Mouse (Mus musculus): ENCODE results near the gene Nlk. TPM values are rescaled to one million over a fixed set of nuclear protein-coding genes. Genes with fewer than 3 reads are reported as not detected.
"Not testable (repeated sequence)": the region's sequence is repeated elsewhere in the genome, so short reads cannot be mapped to it uniquely, and the experiment has no call there.

The Nlk gene
- total RNA-seq, 2 experiments from 2014 or later = 6.5 to 8.6 TPM

DNA sequence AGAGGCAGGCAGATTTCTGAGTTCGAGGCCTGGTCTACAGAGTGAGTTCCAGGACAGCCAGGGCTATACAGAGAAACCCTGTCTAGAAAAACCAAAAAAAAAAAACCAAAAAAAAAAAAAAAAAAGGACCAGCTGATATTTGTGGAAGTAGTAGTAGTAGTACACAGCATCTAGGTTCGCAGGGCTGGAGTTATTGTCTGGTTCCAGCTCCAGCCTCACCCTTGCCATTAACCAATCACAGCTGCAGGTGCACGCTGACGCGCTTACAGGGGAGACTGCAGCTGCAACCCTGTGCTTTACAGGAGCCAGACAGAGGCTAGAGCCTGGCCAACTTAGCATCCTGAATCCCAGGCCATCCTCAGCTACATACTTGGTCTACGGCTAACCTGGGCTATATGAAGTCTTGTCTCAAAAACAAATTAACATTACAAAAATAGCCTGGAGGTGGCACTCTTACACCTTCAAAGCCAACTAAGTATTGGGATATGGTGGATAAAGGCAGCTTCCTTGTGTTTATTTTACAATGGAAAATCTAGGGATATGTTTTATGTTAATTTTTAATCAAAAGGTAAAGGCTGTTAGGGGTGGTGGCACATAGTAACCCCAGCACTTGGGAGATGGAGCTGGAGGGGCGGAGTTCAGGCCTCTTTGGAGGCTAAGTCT, 152.6 kb downstream of the Nlk start:
- no peak for DNase-seq

DNA sequence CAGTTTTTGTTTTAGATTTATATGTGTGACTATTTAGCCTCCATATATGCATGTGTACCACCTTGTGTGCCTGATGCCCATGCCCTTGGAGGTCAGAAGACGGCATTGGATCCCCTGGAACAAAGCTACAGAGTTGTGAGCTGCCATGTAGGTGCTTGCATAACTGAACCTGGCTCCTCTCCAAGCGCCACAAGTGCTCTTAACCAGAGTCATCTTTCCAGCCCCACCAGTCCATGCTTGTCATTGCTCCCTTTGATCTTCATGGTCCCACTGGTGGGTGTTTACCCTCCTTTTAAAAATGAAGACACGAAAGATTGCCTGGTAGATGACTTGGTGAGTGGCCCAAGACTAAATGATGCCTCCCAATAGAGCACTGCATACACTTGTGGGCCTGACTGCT, 156.8 kb downstream of the Nlk start:
- DNase-seq = no peak

DNA sequence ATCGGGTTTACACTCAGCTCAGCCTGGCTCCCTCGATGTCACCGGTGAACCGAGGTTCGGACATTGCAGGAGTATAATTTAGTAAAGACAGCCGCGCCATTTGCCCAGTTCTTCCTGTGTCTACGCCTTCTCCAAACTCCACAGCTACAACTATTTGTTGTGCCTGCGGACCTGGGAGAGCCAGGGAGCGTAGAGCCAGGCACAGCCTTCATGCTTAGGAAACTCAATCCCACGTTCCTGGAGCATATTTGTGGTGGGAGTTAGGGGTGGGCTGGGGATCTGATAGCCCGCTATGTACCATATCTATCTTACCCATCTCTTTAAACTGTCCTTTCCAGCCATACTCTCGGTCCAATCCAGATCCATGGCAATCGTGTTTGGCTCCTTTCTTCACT, 160.5 kb downstream of the Nlk start:
- no peak for DNase-seq

DNA sequence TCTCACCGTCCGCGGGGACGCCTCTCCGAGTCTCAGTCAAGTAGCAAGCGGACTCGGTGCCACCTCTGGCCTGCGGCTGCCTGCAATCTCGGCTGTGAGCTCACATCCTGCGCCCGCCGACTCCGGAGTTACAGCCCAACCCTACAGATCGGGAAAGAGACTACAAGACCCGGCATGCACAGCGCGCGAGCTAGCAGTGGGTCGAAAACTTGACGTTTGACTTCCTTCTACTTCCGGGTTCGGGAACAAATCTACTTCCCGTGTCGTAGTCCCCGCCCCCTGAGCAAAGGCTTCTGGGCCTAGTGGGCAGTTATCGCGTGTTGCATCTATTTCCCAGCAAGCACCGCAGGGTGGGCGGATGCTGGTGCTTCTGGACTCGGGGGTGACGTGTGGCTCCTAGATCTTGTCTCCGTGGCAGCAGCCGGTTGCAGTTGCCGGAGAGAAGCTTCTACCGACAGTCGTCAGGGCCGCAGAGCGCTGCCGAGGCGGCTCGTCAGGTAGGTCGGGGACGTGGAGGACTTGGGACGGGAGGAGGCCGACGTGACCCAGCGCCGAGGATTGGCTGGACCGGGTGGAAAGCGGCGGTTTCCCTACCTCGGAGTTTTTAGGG, 161.0 kb downstream of the Nlk start, which contains the start of the genes Tnfaip1 and Ift20:
Gene Tnfaip1, minus strand, starts transcription at position 253 of the 610 bp plus-strand sequence.
Gene Ift20, plus strand, starts transcription at position 282 of the 610 bp plus-strand sequence.
- DNase-seq = peak; percentile 90

DNA sequence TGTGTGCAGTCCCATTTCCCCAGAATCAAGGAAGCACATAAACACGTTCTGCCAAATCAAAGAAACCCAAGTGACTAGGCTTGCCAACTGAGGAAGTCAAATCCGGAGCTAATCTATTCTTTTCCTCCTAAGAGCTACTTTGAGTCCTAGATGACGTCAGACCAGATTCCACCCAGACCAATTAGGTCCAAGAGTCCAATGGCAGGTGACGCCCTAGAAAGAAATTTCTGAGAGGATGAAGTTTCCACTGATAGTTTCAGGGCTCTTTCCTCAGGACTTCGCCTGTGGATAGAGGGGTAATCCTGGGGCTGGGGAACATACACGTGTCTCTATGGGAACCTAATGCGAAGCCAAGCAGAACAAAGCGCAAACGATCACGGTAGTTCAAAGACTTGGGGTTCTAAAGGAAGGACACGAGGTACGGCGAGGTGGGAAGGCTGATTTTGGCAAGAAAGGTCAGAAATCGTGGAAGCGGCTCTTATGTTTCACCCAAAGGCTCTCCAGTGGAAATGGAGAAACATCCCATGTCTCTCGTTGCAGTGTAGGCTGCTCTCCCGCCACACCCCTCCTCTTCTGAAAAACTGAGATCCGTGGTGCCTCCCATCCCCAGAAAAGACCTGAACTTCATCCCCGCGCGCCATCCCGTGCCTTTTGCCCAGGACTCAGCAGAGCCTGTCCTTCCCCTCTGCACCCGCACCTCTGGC, 161.6 kb downstream of the Nlk start:
- DNase-seq = no peak

DNA sequence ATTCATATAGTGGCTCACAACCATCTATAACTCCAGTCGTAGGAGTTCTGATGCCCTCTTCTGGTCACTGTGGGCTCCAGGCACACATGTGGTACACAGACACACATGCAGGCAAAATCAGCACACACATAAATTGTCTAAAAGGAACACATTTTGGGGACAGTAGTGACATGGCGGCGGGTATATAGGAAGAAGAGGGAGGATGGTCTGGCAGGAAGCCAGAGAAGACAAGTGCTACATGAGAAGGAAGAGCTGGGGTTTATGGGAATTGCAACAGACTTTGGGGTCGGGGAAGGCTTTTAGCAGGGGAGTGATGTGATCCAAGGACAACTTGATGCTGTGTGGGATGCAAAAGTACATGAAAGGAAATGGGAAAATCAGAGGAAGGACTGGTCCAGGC, 162.7 kb downstream of the Nlk start:
- DNase-seq = no peak

DNA sequence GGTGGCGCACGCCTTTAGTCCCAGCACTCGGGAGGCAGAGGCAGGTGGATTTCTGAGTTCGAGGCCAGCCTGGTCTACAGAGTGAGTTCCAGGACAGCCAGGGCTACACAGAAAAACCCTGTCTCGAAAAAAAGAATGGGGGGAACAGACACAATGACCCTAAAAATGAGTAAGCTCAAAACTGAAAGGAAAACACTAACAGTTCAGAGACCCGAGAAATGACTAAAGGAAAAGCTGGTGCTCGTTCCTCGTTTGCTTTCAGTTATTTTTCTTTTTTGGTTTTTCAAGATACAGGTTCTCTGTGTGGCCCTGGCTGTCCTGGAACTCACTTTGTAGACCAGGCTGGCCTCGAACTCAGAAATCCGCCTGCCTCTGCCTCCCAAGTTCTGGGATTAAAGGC, 165.7 kb downstream of the Nlk start:
- DNase-seq = not testable (repeated sequence)

DNA sequence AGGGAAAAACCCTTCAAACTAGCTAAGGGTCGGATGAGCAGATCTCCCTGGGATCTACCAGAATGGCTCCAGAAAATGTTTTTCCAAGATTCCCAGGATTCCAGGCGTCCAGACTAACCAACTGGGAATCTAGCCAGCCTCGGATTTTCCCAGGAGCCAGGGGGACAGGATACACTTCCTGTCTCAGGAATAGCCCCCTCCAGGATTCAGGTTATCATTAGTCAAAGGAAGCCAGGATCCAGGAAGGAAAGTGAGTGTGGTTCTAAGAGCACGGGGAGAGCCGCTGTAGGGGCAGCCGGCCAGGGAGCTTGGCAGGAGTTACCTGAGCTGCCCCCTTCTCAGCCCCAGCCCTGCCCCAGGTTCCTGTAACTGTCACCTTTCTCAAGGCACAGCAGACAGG, 166.1 kb downstream of the Nlk start:
- peak; percentile 47 for DNase-seq

DNA sequence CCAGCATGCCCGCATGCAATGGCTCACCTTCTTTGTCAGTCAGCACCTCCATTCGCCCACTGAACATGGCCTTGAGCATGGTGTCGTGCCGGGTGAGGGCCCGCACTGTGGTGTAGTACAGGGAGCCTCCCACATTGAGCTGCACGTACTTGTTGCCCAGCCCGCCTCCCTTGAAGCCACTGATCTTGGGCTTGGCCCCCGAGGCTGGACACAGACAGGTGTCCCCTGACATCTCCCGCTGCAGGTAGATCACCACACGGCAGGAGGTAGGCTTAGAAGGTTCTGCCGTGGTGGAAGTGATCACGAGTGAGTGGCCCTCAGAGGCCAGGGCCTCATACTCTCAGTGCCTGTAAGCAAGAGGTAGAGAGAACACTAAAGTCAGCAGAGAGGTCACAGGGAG, 167.2 kb downstream of the Nlk start:
- no peak for DNase-seq

DNA sequence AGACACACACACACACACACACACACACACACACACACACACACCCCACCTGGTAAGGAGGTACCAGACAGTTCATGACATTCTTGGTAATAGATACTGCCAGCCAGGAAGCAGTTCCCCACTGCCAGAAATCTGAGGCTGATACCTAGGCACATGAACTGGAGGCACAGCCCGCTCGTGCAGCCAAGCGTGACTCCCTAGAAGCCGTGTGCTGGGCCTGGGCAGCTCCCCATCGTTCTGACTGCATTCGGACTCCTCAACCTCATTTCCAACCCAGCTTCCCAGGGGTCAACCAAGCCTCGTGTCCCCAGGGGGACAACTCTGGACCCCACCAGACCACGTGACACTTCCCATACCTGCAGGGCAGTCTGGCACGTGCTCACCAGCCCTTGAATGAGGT, 168.5 kb downstream of the Nlk start:
- DNase-seq = no peak

DNA sequence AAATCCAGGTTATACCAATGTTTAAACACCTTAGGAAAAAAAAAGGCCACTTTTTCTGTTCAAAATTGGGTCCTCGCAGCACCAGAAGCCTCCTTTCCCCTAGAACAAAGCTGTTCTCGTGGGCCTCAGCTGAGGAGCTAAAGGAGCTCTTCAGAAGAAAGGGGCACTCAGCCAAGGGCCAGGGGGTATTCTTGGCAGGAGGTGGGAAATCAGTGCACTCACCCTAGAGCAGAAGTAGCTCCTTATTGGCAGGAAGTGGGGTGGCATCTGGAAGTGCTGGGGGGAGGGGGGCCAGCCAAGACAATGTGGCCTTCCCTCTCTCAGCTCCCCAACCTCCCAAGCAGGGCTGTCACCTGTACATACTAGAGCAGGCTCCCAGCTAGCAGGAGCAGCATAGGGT, 172.3 kb downstream of the Nlk start:
- no peak for DNase-seq

DNA sequence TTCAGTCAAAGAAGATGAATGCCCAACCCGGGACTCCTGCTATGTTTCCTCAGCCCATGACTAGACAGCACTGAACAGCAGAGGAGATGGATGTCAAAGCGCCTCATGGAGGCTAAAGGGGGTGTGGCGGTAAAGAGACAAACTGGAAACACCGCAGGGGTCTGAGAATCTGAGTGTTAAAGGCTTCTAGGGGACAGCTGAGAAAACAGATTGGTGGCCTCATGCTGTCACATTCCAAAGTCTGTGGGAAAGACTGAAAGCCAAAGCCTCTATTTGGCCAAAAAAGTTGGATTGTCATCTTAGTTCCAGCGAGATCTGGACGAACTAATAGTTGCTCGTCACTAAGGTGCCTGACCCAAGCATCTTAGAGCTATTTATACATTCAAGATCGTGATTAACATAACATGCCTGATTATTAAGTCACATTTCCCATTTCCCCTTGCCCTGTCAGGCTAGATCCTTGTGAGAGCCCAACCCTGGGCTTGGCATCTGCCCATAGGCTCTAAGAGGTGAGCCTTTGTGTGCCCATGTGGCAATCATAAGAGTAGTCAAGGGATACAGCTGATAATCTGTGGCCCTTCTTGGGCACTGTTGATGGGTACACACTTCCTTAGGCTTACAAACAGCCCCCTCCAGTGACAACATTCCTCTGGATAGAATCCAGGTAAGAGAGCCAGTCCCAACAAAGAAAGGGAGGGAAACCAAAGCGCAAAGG, 173.8 kb downstream of the Nlk start:
- no peak for DNase-seq

DNA sequence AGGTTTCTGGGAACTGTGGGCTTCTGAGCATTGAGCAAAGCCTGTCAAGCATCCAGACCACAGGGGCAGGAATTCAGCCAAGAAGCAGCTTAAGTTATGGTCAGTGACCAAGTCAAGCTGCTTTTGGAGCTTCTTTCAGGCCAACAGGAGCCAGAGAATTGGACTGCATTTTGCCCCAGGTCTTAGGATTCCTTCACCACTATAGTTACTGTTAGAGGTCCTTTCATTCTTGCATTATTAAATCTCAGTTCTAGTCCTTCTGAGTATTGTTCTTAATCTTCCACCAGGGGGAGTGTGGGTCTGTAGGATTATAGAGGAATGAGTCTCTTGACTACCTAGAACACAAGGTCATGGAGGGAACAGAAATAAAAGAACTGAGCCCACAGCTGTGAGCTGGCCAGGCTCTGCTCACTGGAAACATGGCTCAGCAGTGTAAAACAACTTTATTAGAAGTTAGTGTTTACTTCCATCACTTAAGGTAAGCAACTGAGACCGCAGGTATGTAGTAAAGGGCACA, 174.6 kb downstream of the Nlk start:
- no peak for DNase-seq

DNA sequence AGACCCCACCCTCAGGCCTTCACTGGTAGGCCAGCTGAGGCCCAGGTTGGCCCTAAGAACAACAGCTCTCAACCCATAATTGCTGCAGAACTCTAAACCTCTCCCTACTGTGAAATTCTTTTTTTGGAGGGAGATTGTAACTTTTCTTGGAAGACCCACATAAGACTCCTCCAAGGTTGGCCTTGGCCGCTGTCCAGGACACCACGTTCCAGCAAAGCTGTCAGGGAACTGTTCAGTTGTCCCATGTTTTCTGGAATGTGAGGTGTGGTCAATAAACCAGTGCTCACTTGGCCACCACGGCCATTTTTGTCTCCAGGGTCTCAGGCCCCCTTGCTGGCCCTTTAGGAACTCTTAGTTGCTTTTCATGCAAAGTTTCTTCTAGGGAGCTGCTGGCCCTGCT, 175.3 kb downstream of the Nlk start:
- DNase-seq = no peak

DNA sequence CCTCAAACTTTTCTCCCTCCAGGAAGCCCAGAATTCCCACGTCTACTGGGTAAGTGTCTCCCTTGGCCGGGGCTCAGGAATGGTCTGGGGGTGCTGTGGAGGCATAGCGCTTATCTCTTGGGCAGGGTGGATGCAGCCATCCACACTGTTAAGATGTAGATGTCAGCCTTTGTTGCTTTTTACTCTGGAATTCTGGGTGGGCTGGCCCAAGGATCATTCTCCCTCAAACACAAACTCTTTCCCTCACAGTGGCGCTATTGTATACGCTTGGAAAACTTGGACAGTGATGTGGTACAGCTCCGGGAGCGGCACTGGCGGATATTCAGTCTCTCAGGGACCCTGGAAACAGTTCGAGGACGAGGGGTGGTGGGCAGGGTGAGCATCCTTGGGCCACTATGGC, 178.2 kb downstream of the Nlk start:
- no peak for DNase-seq

Other genes starting within 250 kb of the Nlk start
- 1 to 10 TPM; 1.6 to 2.8 TPM for gene Slc46a1, start 231.7 kb downstream of the Nlk start, total RNA-seq (2021)
- gene Sarm1, start 199.6 kb downstream of the Nlk start, total RNA-seq (2021) = 1 to 10 TPM; 1.2 to 1.7 TPM
- gene Vtn, start 198.3 kb downstream of the Nlk start, total RNA-seq (2021) = 10 to 100 TPM; 29.8 to 39.0 TPM
- gene Sebox, start 193.9 kb downstream of the Nlk start, total RNA-seq (2021) = not detected
- 10 to 100 TPM; 14.2 to 16.3 TPM for gene Tmem199, start 185.2 kb downstream of the Nlk start, total RNA-seq (2021)
- gene Poldip2, start 185.2 kb downstream of the Nlk start, total RNA-seq (2021) = 100 to 1,000 TPM in 1 of 2 experiments, 10 to 100 TPM in 1; 99.9 to 109 TPM
- gene Tnfaip1, start 161.0 kb downstream of the Nlk start, total RNA-seq (2021) = 10 to 100 TPM; 39.3 to 42.6 TPM
- gene Ift20, start 161.0 kb downstream of the Nlk start, total RNA-seq (2021) = 10 to 100 TPM; 28.0 to 39.1 TPM
- gene Tmem97, start 146.6 kb downstream of the Nlk start, total RNA-seq (2021) = 10 to 100 TPM; 11.9 to 13.9 TPM
- gene Ccnq, start 54.4 kb upstream of the Nlk start, total RNA-seq (2021) = 10 to 100 TPM; 14.4 to 16.4 TPM
- 10 to 100 TPM; 11.6 to 16.7 TPM for gene Lyrm9, start 129.2 kb upstream of the Nlk start, total RNA-seq (2021)
- 1 to 10 TPM; 3.8 to 6.3 TPM for gene Nos2, start 223.4 kb upstream of the Nlk start, total RNA-seq (2021)